Mouse (Mus musculus) myocyte (in vitro differentiated cells): ENCODE results near the gene Fbxl18.

Experiments used
- E2F4 ChIP-seq: IDR thresholded peaks from one replicate; pipeline ENCODE4 v1.6.1; 2011; ENCODE audit warnings: mild to moderate bottlenecking, control low read depth, moderate library complexity; ENCODE audit not compliant: insufficient read depth
- USF1 ChIP-seq: IDR thresholded peaks from one replicate; pipeline ENCODE4 v1.6.1; 2011; ENCODE audit warnings: low read depth, mild to moderate bottlenecking, control low read depth, moderate library complexity

DNA sequence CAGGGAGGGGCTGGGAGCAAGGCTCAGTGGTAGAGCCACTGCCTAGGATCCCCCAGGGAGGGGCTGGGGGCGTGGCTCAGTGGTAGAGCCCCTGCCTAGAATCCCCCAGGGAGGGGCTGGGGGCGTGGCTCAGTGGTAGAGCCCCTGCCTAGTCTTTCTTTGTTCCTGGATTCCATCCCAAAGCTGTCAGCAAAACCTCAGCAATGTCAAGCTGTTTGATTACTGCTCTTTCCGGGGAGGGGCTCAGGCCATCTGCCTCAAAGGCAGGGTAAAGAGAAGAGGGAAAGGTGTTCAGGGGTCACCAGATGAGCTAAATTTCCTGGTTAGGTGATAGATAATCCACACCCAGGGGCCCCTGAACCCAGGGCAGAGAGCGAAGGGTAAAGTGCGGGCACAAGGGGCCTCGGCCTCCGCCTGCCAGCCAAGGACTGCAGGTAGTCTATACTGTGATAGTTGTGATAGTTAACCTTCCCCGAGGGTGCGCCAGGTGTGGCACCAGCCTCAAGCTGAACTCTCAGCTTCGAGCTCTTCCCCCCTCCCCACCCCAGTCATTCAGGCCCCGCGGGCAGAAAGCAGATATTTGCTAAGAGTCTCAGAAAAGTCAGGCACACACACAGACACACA lies 29.2 kb upstream of the Fbxl18 start:
- no peak for TF ChIP-seq E2F4
- no peak for TF ChIP-seq USF1
